Mouse (Mus musculus) forebrain, embryonic 16.5 days (tissue): Measurements from ENCODE around the gene Akap2. TPM values are rescaled to one million over a fixed set of nuclear protein-coding genes. Genes with fewer than 3 reads are reported as not detected.

Experiments
- ATAC-seq: fragments of 200-750 bp; cut with Nextera tagmentation; 2 replicates; pipeline ENCODE4 v1.8.0; 2017; ENCODE audit warnings: mild to moderate bottlenecking, moderate library complexity
- H3K27ac ChIP-seq: fragments of 300-500 bp; sonication (generic); 2 replicates; pipeline ENCODE4 v1.5.1; 2014; ENCODE audit warnings: low read length, control low read depth
- H3K27me3 ChIP-seq: fragments of 300-500 bp; sonication (generic); replicated peaks from 2 replicates; pipeline ENCODE4 v1.6.1; 2014; ENCODE audit warnings: low read length; ENCODE audit not compliant: control insufficient read depth, insufficient read depth
- H3K36me3 ChIP-seq: fragments of 300-500 bp; sonication (generic); 2 replicates; pipeline ENCODE4 v1.6.1; 2014; ENCODE audit not compliant: control insufficient read depth, insufficient read depth
- H3K4me1 ChIP-seq: fragments of 300-500 bp; sonication (generic); replicated peaks from 2 replicates; pipeline ENCODE4 v1.6.1; 2014; ENCODE audit warnings: low read length; ENCODE audit not compliant: control insufficient read depth, insufficient read depth
- H3K4me2 ChIP-seq: fragments of 300-500 bp; sonication (generic); 2 replicates; pipeline ENCODE4 v1.6.1; 2014; ENCODE audit warnings: mild to moderate bottlenecking, low read length, control low read depth
- H3K4me3 ChIP-seq: fragments of 300-500 bp; sonication (generic); replicated peaks from 2 replicates; pipeline ENCODE4 v1.5.1; 2014; ENCODE audit warnings: mild to moderate bottlenecking, low read length, control low read depth
- H3K9ac ChIP-seq: fragments of 300-500 bp; sonication (generic); replicated peaks from 2 replicates; pipeline ENCODE4 v1.6.1; 2014; ENCODE audit warnings: low read depth, low read length, control low read depth
- H3K9me3 ChIP-seq: fragments of 300-500 bp; sonication (generic); 2 replicates; pipeline ENCODE4 v1.6.1; 2016; ENCODE audit warnings: low read length; ENCODE audit not compliant: control insufficient read depth
- WGBS: fragments of 180-500 bp; shearing (Covaris S2); extraction: QIAGEN DNeasy Blood & Tissue Kit; methylation state at CpG from one replicate; pipeline ENCODE4 v1.1.7; 2014; 5-methylcytosine and 5-hydroxymethylcytosine counted together
- polyA plus RNA-seq: library from polyadenylated mRNA; unstranded; fragments of >200 nt; fragmentation: Nextera tagmentation; extraction: Ambion mirVana; gene quantifications from 2 replicates; pipeline ENCODE4 v1.2.1, GENCODE M21; 2015

Gene Akap2
- polyA plus RNA-seq, 1 experiment from 2014 or later = 7.7 TPM

GRCm38 (mm10) chr4:57867454-57867853, 150.0 kb downstream of the Akap2 start:
- H3K9me3 ChIP-seq = no peaks in the 10 kb centered on the region
- no peak overlapping the region for H3K9ac ChIP-seq
- no peaks in the 10 kb centered on the region for H3K36me3 ChIP-seq
- no peak overlapping the region for H3K4me2 ChIP-seq
- H3K4me3 ChIP-seq = no peak overlapping the region
- no peaks in the 10 kb centered on the region for H3K27me3 ChIP-seq
- ATAC-seq = no peak; the same call in 1 of the 2 replicates
- 32% methylated on average over 10 of the region's 10 CpGs for WGBS
- H3K4me1 ChIP-seq = peaks cover 3% of the 10 kb centered on the region; the same call in 1 of the 2 replicates
- no peak overlapping the region for H3K27ac ChIP-seq

DNA sequence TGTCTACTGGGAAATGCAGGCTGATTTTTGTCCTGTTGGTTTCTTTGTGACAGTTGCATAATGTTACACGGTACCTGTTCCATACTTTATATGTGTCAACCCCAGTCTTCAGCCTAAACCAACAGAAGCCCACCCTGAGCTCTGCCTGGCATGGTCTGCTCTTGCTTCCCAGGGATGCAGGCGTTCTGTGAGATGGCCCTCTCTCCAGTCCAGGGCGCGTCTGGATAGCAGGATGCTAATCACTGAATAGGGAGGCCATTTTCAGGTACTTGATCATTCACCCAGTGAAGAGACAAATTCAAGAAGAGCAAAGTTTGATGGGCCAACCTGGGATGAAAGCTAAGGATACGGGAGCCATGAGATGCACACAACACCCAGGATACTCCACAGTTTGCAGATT, 161.7 kb downstream of the Akap2 start:
- ATAC-seq = no peak
- Histone ChIP-seq H3K27ac (no peak overlapping the region), H3K36me3 (no peaks in the 10 kb centered on the region)

DNA sequence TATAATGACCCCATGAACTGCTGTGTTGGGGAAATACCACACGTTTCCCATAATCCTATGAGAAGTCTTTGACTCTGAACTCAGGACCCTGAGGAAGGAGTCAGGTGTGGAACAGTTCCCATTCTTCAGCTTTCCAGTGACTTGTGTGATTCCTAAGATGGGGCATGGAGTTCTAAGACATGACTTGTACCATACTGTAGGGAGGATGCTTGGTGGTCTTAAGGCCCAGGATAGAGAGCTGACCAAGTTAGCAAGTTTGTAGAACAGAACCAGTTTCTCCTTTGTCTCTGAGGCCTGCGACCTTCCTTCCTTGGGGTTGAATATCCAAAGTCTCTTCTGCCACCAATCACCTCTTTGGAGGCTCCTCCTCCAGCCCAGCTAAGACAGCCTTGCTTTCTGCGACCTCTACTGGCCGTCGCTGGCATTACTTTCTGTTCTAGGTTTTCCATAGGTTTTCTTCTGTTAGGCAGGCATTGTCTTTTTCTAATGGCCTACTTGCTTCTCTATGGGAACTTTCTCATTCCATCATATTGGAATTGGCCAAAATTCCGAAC, 162.4 kb downstream of the Akap2 start:
- WGBS = 12% methylated on average over 6 of the region's 6 CpGs
- peak; percentile 54; the same call in 1 of the 2 replicates for ATAC-seq
- H3K27ac ChIP-seq = no peak overlapping the region
- H3K4me1 ChIP-seq = no peaks in the 10 kb centered on the region
- no peaks in the 10 kb centered on the region for H3K27me3 ChIP-seq
- H3K9me3 ChIP-seq = no peaks in the 10 kb centered on the region
- no peak overlapping the region for H3K4me3 ChIP-seq
- H3K36me3 ChIP-seq = no peaks in the 10 kb centered on the region
- no peak overlapping the region for H3K4me2 ChIP-seq
- H3K9ac ChIP-seq = no peak overlapping the region

More for the DNA sequence above, 161.7 kb downstream of the Akap2 start:
- Histone ChIP-seq H3K4me2 (no peak overlapping the region), H3K9me3 (no peaks in the 10 kb centered on the region), H3K4me1 (no peaks in the 10 kb centered on the region), H3K4me3 (no peak overlapping the region), H3K9ac (no peak overlapping the region), H3K27me3 (no peaks in the 10 kb centered on the region)
- WGBS = 90% methylated on average over 5 of the region's 5 CpGs

GRCm38 (mm10) chr4:57883520-57884421, 166.3 kb downstream of the Akap2 start:
- 52% methylated on average over 7 of the region's 7 CpGs for WGBS
- Histone ChIP-seq H3K9me3 (no peaks in the 10 kb centered on the region), H3K9ac (no peak overlapping the region), H3K27ac (no peak overlapping the region), H3K4me2 (no peak overlapping the region), H3K4me1 (peaks cover 3% of the 10 kb centered on the region), H3K4me3 (no peak overlapping the region), H3K36me3 (no peaks in the 10 kb centered on the region), H3K27me3 (no peaks in the 10 kb centered on the region)
- ATAC-seq = no peak

GRCm38 (mm10) chr4:57884511-57884910, 167.1 kb downstream of the Akap2 start:
- Histone ChIP-seq H3K27ac (no peak overlapping the region), H3K9me3 (no peaks in the 10 kb centered on the region), H3K4me2 (no peak overlapping the region), H3K4me3 (no peak overlapping the region), H3K36me3 (no peaks in the 10 kb centered on the region), H3K9ac (no peak overlapping the region), H3K27me3 (no peaks in the 10 kb centered on the region), H3K4me1 (peaks cover 3% of the 10 kb centered on the region)
- WGBS = 93% methylated on average over 3 of the region's 3 CpGs
- ATAC-seq = no peak

GRCm38 (mm10) chr4:57885186-57885585, 167.7 kb downstream of the Akap2 start:
- no peak for ATAC-seq
- Histone ChIP-seq H3K4me2 (no peak overlapping the region), H3K9ac (no peak overlapping the region), H3K36me3 (no peaks in the 10 kb centered on the region), H3K27ac (no peak overlapping the region), H3K4me3 (no peak overlapping the region), H3K9me3 (no peaks in the 10 kb centered on the region), H3K27me3 (no peaks in the 10 kb centered on the region), H3K4me1 (peaks cover 3% of the 10 kb centered on the region)
- 57% methylated on average over 2 of the region's 2 CpGs for WGBS

GRCm38 (mm10) chr4:57886066-57886887, 168.8 kb downstream of the Akap2 start:
- whole genome bisulfite sequencing = 54% methylated on average over 11 of the region's 11 CpGs

GRCm38 (mm10) chr4:57886888-57887230, 169.4 kb downstream of the Akap2 start:
- ATAC-seq = no peak
- WGBS = 94% methylated on average over 3 of the region's 3 CpGs
- no peak overlapping the region for H3K9ac ChIP-seq
- H3K9me3 ChIP-seq = no peaks in the 10 kb centered on the region
- no peak overlapping the region for H3K4me2 ChIP-seq
- H3K36me3 ChIP-seq = no peaks in the 10 kb centered on the region
- peaks cover 3% of the 10 kb centered on the region for H3K4me1 ChIP-seq
- H3K27ac ChIP-seq = no peak overlapping the region
- no peaks in the 10 kb centered on the region for H3K27me3 ChIP-seq
- no peak overlapping the region for H3K4me3 ChIP-seq

More at GRCm38 (mm10) chr4:57886066-57886887, 168.8 kb downstream of the Akap2 start:
- Histone ChIP-seq H3K4me1 (peaks cover 3% of the 10 kb centered on the region), H3K4me3 (no peak overlapping the region), H3K4me2 (no peak overlapping the region), H3K27me3 (no peaks in the 10 kb centered on the region), H3K9me3 (no peaks in the 10 kb centered on the region), H3K9ac (no peak overlapping the region), H3K36me3 (no peaks in the 10 kb centered on the region), H3K27ac (no peak overlapping the region)
- ATAC-seq = peak; percentile 54

- H3K27ac ChIP-seq = no peak overlapping the region
- peaks cover 3% of the 10 kb centered on the region for H3K4me1 ChIP-seq
- ATAC-seq = no peak
- H3K27me3 ChIP-seq = no peaks in the 10 kb centered on the region
- no peak overlapping the region for H3K4me3 ChIP-seq
- H3K9ac ChIP-seq = no peak overlapping the region
- H3K4me2 ChIP-seq = no peak overlapping the region
- WGBS = 92% methylated on average over 2 of the region's 2 CpGs
- H3K36me3 ChIP-seq = no peaks in the 10 kb centered on the region
- H3K9me3 ChIP-seq = no peaks in the 10 kb centered on the region
Measured at GRCm38 (mm10) chr4:57888246-57888645, 170.8 kb downstream of the Akap2 start.
